Mouse (Mus musculus) thymus, adult 18-20 months (tissue): ENCODE data around the gene Ubxn1.

Source experiments
- DNase-seq, 2 experiments: peaks; one replicate each; pipeline ENCODE4 v3.0.0; 2022; ENCODE audit warnings: mixed read lengths in 2 of 2

The Ubxn1 gene

DNA sequence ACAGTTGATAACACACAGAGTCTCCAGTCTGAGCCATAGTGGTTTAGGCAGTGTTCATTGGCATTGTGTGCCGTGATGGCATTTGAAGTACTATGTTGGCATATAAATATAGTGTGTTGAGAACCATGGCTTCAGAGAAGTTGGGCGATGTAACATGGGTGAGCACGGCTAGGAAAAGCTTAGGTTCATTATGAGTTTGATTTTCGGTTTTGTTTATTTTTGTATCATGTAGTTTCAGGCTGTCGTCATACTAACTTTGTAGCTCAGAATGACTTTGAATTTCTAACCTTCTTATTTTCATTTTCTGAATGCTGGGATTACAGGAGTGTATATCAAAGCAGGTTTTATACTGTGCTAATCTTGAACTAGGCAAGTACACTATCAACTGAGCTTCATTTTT lies 32.1 kb downstream of the Ubxn1 start:
- DNase-seq, result no peak

DNA sequence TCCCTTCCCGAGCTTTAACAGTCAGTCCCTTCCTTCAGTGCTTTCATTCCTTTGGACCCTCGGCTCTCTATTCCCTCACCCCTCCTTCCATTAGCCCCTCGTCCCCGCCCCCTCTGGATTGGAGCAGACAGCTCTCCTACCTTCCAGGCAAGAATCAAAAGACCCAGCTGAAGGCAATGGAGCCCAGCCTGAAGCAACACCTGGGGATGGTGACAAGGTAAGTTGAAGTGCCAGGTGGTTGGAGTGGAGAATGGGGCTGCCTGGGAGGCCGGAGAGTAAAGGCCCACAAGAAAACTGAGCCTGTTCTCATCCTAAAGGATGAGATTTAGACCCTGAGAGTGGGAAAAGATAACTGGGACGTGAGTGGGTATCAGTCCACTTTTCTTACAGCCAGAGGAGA lies 37.2 kb downstream of the Ubxn1 start:
- DNase-seq, result no peak

DNA sequence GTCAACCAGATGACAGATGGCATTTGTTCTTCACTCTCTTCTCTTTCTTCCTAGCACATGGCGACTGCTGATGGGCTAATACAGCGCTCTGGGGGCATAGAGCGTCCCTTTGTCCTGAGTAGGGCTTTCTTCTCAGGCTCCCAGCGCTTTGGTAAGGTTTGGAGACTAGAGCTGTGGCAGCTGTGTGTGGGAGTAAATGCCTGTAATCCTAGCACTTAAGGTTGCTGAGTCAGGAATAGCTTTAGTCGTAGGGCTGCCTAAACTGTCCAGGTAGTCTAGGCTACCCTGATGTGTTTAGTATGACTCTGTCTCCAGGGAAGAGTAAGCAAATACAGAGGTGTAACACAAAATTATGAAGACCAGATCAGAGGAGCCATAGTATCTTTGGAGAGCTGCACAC lies 40.5 kb downstream of the Ubxn1 start:
- DNase-seq, result no peak

DNA sequence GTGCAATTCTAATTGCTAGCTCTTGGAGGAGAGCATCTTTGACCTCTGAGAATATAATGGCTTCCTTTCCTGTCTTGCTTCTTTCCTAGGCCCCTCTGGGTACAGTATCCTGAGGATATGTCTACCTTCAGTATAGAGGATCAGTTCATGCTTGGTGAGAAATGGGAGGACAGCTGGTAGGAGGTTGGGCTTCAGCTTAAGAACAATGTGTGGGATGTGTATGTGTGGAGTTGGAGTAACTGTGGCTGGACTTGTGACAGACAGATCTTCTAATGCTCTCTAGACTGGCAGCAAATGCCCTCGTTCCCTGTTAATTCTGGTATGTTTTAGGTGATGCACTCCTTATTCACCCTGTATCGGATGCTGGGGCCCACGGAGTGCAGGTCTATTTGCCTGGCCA lies 42.9 kb downstream of the Ubxn1 start:
- DNase-seq, result no peak

DNA sequence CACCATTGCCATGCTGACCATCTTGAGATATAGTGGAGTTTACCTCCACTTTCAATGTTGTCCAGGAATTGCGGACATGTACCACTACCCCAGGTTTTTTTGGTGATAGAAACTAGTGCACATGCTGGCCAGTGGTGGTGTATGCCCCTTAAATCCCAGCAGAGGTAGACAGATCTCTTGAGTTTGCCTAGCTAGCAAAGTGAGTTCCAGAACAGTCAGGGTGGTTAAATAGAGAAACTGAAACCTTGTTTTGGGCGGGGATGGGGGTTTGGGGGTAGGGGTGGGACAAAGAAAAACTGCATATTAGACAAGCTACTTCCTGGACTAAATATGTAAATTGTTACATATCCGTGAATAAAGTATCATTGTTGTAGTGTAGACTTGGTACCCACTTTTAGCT lies 47.7 kb downstream of the Ubxn1 start:
- DNase-seq, result no peak

DNA sequence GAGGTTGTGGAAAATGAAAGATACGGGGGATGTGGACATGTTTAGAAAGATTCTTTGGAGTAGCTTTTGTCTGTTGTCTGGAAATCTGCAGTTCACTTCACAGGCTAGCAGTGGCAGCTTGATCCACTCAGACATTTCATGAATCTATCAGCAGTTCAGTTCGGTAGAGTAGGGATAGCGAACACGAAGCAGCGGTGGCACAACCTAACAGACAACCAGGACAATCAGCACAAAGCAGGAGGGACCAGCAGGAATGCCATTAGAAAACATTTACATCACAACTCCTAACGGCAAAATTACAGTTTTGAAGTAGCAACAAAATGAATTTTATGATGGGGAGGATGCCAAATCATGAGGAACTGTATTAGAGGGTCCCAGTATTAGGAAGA lies 48.4 kb downstream of the Ubxn1 start:
- no peak for DNase-seq

DNA sequence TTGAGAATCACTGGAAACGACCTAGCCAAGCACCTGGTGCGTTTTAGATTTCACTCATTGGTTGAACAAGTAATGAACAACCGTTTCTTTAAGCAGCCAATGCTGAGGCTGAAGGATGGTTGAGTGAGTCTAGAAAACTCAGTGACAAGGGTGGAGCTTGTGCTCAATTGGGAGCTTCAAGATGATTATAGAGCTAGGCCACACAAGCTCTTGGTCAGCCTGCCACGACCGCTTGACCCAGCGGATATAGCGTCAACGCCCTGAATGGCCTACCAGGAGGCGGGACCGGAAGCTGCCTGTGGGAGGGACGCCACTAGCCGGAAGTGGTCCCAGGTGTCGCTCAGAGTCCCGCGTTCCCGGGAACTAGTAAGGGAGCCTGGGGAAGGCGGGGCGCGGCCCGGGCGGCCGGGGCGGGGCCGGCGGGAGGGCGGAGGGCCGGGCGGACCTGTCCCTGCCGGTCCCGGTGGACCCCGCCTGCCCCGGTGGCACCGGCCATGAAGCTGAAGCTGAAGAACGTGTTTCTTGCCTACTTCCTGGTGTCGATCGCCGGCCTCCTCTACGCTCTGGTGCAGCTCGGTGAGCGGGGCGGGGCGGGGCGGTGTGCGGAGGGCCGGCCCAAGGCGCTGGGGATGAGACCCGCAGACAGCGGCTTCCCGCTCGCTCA lies 48.9 kb downstream of the Ubxn1 start, which contains the start of gene B3gat3:
Gene B3gat3, plus strand, starts transcription at position 302 of the 664 bp plus-strand sequence.
- peak; percentile 78 to 81 for DNase-seq

DNA sequence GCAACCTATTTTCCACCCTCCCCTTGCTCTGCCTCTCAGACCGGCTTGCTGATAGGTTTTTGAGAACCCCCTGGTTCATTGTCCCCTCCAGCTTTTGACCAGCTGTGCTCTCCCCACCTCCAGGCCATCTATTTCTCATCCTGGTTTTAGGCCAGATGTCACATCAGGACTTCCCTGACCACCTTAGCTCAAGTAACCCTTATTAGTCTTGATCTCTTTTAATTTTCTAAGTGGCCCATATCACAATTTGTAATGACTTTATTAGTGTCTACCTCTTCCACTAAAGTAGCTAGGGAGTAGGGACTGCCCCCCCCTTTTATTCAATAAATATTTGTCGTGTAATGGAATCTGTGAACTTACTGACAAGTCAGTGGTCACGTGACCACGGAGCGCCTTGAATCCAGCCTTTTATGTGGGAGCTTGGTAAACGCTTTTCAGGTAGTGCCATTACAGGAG lies 49.6 kb downstream of the Ubxn1 start:
- DNase-seq, result no peak

DNA sequence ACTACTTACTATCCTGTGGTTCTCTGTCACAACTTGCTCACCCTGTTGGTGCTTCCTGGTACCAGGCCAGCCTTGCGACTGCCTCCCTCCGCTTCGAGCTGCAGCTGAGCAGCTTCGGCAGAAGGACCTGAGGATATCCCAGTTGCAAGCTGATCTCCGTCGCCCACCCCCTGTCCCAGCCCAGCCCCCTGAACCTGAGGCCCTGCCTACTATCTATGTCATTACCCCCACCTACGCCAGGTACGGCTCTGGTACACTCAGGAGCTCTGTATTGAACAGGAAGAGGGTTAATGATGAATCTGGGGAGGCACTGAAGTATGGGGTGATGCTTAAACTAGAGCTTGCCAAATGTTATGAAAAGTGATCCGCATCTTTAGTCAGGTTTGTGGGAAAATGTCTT lies 50.4 kb downstream of the Ubxn1 start:
- DNase-seq, result no peak
